Mouse (Mus musculus) E14TG2a.4 (cell line): Measurements from ENCODE around the gene Dag1.

Experiments used
- CTCF ChIP-seq: conservative IDR thresholded peaks from 2 replicates; pipeline ENCODE4 v1.5.1; 2014; ENCODE audit warnings: low read length
- POU5F1 ChIP-seq: IDR thresholded peaks from 2 replicates; pipeline ENCODE4 v1.6.1; 2014; ENCODE audit warnings: low read length, borderline replicate concordance

DNA sequence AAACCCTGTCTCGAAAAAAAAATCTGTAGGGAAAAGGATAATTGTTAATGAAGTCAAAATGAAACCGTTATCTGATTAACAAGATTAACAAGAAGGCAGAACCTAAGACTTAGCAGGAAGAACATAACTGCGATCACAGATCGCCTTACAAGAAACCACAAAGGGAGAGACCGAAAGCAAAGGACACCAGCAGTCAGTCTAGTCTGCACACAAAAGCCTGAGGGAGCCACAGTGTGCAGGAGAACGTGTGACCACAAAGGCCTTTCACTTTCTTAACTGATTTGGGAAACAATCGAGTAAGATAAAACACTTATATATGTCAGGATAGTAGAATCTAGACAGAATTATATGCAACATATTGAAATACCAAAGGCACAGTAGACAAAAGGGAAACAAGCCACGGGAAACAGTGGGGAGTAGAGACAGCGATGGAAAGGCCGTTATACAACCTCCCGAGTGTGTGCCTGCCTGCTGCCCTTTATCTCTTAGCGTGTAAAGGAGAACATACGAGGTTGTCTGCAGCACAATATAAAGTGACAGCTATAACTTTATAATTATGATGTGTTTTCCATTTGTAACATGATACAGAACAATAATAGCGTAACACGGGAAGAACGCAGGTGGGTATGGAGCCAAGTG lies 100.0 kb downstream of the Dag1 start:
- TF ChIP-seq POU5F1 (no peak), CTCF (no peak)
